Mouse (Mus musculus) midbrain, embryonic 16.5 days (tissue): ENCODE results near the gene Pcdh7. TPM values are rescaled to one million over a fixed set of nuclear protein-coding genes. Genes with fewer than 3 reads are reported as not detected.

ENCODE experiments used
- ATAC-seq: fragments of 200-750 bp; cut with Nextera tagmentation; 2 replicates; pipeline ENCODE4 v1.8.0; 2017; ENCODE audit warnings: moderate TSS enrichment
- H3K27ac ChIP-seq: fragments of 300-500 bp; sonication (generic); 2 replicates; pipeline ENCODE4 v1.5.1; 2014; ENCODE audit warnings: mild to moderate bottlenecking, low read length, mixed read lengths
- H3K27me3 ChIP-seq: fragments of 300-500 bp; sonication (generic); 2 replicates; pipeline ENCODE4 v1.6.1; 2014; ENCODE audit warnings: low read depth, low read length, mixed read lengths; ENCODE audit not compliant: control insufficient read depth, insufficient read depth
- H3K36me3 ChIP-seq: fragments of 300-500 bp; sonication (generic); 2 replicates; pipeline ENCODE4 v1.6.1; 2014; ENCODE audit warnings: mild to moderate bottlenecking, low read length, moderate library complexity, mixed read lengths; ENCODE audit not compliant: control insufficient read depth, insufficient read depth
- H3K4me1 ChIP-seq: fragments of 300-500 bp; sonication (generic); 2 replicates; pipeline ENCODE4 v1.6.1; 2014; ENCODE audit warnings: mild to moderate bottlenecking, low read length, mixed read lengths; ENCODE audit not compliant: control insufficient read depth, insufficient read depth
- H3K4me2 ChIP-seq: fragments of 300-500 bp; sonication (generic); 2 replicates; pipeline ENCODE4 v1.6.1; 2014; ENCODE audit warnings: mild to moderate bottlenecking, low read length, mixed read lengths
- H3K4me3 ChIP-seq: fragments of 300-500 bp; sonication (generic); 2 replicates; pipeline ENCODE4 v1.5.1; 2014; ENCODE audit warnings: low read depth, mild to moderate bottlenecking, low read length, moderate library complexity, mixed read lengths
- H3K9ac ChIP-seq: fragments of 300-500 bp; sonication (generic); 2 replicates; pipeline ENCODE4 v1.6.1; 2014; ENCODE audit warnings: low read depth, low read length, mixed read lengths
- H3K9me3 ChIP-seq: fragments of 300-500 bp; sonication (generic); replicated peaks from 2 replicates; pipeline ENCODE4 v1.6.1; 2014; ENCODE audit warnings: mild to moderate bottlenecking, low read length, mixed read lengths; ENCODE audit not compliant: control insufficient read depth, poor library complexity, severe bottlenecking
- WGBS: fragments of 180-500 bp; shearing (Covaris S2); extraction: QIAGEN DNeasy Blood & Tissue Kit; methylation state at CpG from one replicate; pipeline ENCODE4 v1.1.7; 2014; 5-methylcytosine and 5-hydroxymethylcytosine counted together
- polyA plus RNA-seq: library from polyadenylated mRNA; unstranded; fragments of >200 nt; fragmentation: Nextera tagmentation; extraction: Ambion mirVana; gene quantifications from 2 replicates; pipeline ENCODE4 v1.2.1, GENCODE M21; 2015

Pcdh7 gene
- polyA plus RNA-seq, 1 experiment from 2014 or later: 23.5 TPM

DNA sequence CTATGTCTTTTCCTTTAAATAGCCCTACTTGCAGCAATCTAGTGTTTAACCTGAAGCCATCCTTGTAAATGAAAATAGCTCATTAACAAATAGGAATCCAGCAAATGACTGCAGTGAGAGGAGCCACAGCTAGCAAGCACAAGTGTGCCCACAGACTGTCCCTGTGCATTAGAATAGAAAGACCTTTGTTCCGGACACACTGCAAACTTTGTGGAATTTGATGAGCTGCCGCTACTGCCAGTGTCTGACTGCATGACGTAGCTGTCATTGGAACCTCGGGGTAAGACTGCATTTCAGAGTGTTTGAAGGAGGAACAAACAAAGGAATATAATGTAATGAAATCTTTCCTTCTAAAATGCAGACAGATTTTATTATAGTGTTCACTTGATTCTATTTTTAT is 326.4 kb downstream of the Pcdh7 start:
- Histone ChIP-seq H3K4me2 (peak overlapping the region; percentile 14; the same call in 1 of the 2 replicates), H3K36me3 (no peaks in the 10 kb centered on the region), H3K9ac (no peak overlapping the region), H3K4me1 (no peaks in the 10 kb centered on the region; the same call in 1 of the 2 replicates), H3K9me3 (no peaks in the 10 kb centered on the region), H3K27ac (no peak overlapping the region), H3K27me3 (no peaks in the 10 kb centered on the region), H3K4me3 (no peak overlapping the region)
- WGBS: 20% methylated on average over 4 of the region's 4 CpGs
- peak; percentile 21; the same call in 1 of the 2 replicates for ATAC-seq

DNA sequence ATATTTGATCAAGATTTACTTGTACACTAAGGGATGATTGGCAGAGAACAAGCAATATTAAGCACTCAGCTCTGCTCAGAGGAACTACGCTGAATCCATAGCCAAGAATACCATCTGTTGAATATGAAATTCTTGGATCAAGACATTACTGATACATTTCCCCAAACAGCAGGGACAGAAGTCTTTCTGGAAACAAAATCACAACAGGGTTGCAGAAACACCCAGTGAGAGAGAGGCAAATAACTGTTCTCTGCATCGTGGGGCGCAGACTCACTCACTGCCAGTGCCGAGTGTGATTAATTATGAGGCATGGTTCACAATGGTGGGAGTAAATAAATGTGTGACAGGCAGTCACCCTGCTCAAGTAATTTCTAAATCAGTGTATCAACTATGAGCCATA is 363.3 kb downstream of the Pcdh7 start:
- no peaks in the 10 kb centered on the region for H3K4me1 ChIP-seq
- 68% methylated on average over 4 of the region's 4 CpGs for WGBS
- no peak overlapping the region for H3K27ac ChIP-seq
- ATAC-seq: no peak
- H3K4me3 ChIP-seq: no peak overlapping the region
- H3K9me3 ChIP-seq: no peaks in the 10 kb centered on the region
- H3K9ac ChIP-seq: no peak overlapping the region
- H3K4me2 ChIP-seq: no peak overlapping the region
- no peaks in the 10 kb centered on the region for H3K27me3 ChIP-seq
- H3K36me3 ChIP-seq: no peaks in the 10 kb centered on the region

DNA sequence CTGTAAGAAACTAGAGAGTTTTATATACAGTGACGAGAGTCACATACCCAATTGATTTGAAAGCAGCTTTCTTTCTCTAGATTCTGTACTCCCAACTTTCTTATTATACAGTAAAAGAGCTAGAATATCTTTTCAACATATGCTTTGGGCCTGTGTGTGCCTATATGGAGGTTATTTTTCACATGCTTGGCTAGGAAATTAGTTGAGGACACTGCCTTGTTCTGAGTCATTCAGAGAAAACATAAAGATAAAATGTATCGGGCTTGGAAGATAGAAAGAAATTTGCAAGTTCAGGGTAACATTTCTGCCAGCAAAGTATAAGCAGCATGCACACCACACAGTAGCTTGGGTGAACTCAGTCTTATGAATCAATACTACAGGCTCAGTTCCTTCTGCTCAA is 364.5 kb downstream of the Pcdh7 start:
- H3K27ac ChIP-seq: no peak overlapping the region
- H3K36me3 ChIP-seq: no peaks in the 10 kb centered on the region
- no peaks in the 10 kb centered on the region for H3K27me3 ChIP-seq
- no peak for ATAC-seq
- no peak overlapping the region for H3K9ac ChIP-seq
- WGBS: 84% methylated on average over 2 of the region's 2 CpGs
- H3K4me3 ChIP-seq: no peak overlapping the region
- no peaks in the 10 kb centered on the region for H3K9me3 ChIP-seq
- no peaks in the 10 kb centered on the region for H3K4me1 ChIP-seq
- H3K4me2 ChIP-seq: no peak overlapping the region

DNA sequence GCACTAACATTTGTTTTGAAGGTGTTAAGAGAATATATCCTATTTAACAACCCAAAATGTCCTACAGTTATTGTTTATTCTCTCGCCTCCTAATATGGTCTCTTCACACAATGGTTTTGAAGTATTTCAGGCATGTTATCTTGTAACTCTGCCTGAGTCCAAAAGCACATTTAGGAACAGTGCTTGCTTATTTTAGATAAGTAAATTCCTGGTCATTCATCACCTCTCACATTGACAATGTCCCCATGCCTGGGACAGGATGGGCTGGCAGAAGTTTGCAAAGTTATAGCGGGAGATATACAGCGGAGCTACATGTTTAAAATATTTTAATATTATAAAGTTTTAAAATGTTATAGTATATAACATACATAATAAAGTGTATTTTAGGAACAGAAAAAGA is 365.3 kb downstream of the Pcdh7 start:
- 97% methylated on average over 3 of the region's 3 CpGs for WGBS
- no peak overlapping the region for H3K27ac ChIP-seq

GRCm38 (mm10) chr5:58083972-58084371 is 366.2 kb downstream of the Pcdh7 start:
- no peak for ATAC-seq
- 91% methylated on average over 6 of the region's 6 CpGs for WGBS

More for the DNA sequence above, 365.3 kb downstream of the Pcdh7 start:
- H3K36me3 ChIP-seq: no peaks in the 10 kb centered on the region
- no peaks in the 10 kb centered on the region for H3K4me1 ChIP-seq
- H3K9ac ChIP-seq: no peak overlapping the region
- H3K27me3 ChIP-seq: no peaks in the 10 kb centered on the region
- ATAC-seq: no peak
- no peak overlapping the region for H3K4me2 ChIP-seq
- H3K9me3 ChIP-seq: no peaks in the 10 kb centered on the region
- no peak overlapping the region for H3K4me3 ChIP-seq

DNA sequence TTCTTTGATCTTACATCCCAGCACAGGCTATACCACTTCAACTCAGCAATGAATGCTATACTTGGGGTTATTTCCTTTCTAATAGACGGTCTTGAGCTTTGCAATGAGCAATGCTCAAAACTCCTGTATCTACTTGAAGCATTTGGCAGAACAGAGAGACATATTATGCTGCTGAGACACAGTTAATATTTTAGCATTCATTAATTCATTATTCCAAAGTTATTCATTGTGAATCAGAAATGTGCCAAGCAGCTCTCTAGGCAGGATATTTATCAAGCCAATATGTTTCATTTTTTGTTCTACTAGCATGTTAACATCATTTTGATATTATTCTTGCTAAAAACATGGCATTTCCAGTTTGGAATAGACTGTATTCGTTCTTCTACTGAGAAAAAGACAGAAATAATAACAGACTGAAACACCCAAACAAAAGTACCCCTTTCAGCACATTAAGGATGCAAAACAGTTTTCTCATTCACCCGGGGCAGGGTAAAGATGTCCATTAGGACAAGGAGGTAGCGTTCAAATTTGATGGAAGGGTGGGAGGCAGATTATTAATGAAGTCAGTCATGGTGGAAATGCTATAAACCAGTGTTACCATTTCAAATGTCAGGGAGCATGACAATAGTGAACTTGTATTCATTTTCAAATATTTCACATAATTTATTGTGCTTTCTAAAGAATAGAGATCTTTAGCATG is 391.0 kb downstream of the Pcdh7 start:
- ATAC-seq: no peak

More at GRCm38 (mm10) chr5:58083972-58084371, 366.2 kb downstream of the Pcdh7 start:
- Histone ChIP-seq H3K9me3 (no peaks in the 10 kb centered on the region), H3K4me3 (no peak overlapping the region), H3K9ac (no peak overlapping the region), H3K27ac (no peak overlapping the region), H3K4me1 (no peaks in the 10 kb centered on the region), H3K36me3 (no peaks in the 10 kb centered on the region), H3K27me3 (no peaks in the 10 kb centered on the region), H3K4me2 (no peak overlapping the region)

GRCm38 (mm10) chr5:58116096-58116495 is 398.3 kb downstream of the Pcdh7 start:
- Histone ChIP-seq H3K9me3 (no peaks in the 10 kb centered on the region), H3K27ac (no peak overlapping the region), H3K4me3 (no peak overlapping the region), H3K9ac (no peak overlapping the region), H3K4me2 (no peak overlapping the region), H3K4me1 (no peaks in the 10 kb centered on the region), H3K36me3 (no peaks in the 10 kb centered on the region), H3K27me3 (no peaks in the 10 kb centered on the region)
- WGBS: 25% methylated on average over 3 of the region's 3 CpGs
- ATAC-seq: no peak

More for the DNA sequence above, 391.0 kb downstream of the Pcdh7 start:
- Histone ChIP-seq H3K4me3 (no peak overlapping the region), H3K9me3 (no peaks in the 10 kb centered on the region), H3K27me3 (no peaks in the 10 kb centered on the region), H3K27ac (no peak overlapping the region), H3K9ac (no peak overlapping the region), H3K36me3 (no peaks in the 10 kb centered on the region), H3K4me2 (no peak overlapping the region), H3K4me1 (no peaks in the 10 kb centered on the region)
- WGBS: 50% methylated on average over 4 of the region's 4 CpGs

DNA sequence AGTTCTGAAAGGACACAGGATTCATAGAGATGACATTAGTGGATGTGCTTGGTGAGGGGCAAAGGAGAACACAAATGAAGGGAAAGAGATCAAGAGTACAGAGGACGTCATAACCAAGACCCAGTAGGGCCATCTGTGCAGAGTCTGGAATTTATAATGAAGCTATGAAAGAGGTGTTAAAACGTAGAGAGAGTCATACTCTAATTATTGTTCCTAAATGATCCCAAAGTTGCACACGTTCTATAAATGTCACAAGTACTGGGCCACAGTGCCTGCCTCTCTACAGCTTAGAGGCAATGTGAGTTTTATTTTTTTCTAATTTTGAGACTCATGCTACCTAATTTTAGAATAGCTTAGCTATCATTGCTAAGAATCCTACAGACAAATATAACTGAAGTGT is 400.1 kb downstream of the Pcdh7 start:
- no peak overlapping the region for H3K4me2 ChIP-seq
- no peak overlapping the region for H3K4me3 ChIP-seq
- ATAC-seq: no peak
- no peaks in the 10 kb centered on the region for H3K9me3 ChIP-seq
- no peaks in the 10 kb centered on the region for H3K4me1 ChIP-seq
- no peaks in the 10 kb centered on the region for H3K27me3 ChIP-seq
- H3K36me3 ChIP-seq: no peaks in the 10 kb centered on the region
- no peak overlapping the region for H3K9ac ChIP-seq
- H3K27ac ChIP-seq: no peak overlapping the region
- 75% methylated on average over 3 of the region's 3 CpGs for WGBS

DNA sequence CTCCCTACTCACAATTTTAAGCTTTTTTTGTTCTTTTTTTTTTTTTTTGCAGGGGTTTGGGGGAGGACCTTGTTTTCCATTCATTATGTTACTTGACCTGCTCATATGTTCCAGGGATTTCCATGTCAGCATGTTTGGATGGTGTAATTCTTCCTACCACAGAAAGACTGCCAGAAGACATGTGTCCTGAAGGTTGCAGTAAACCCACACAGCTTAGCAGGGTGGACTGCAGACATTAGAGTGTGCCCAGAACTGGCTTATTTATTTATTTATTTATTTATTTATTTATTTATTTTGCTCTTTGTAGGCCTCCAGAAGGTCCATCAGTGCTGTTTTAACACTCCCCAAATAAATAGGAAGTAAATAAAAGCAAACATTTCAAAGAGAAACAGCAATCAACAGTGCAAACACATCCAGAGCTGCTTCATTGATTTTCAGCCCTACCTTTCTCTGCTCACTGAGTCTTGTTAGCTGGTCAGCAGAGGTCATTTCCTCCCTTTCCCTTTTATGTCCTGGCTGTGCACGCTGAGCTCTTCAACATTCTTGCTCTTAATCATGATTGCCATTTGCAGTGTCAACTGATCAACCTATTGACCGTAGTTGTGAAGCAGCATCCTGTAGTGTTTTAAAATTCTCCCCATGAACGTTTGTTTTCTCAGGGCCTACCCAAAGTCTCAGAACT is 401.3 kb downstream of the Pcdh7 start:
- H3K4me1 ChIP-seq: no peaks in the 10 kb centered on the region
- no peaks in the 10 kb centered on the region for H3K27me3 ChIP-seq
- H3K4me3 ChIP-seq: no peak overlapping the region
- no peak overlapping the region for H3K4me2 ChIP-seq
- 17% methylated on average over 3 of the region's 3 CpGs for WGBS
- no peak overlapping the region for H3K9ac ChIP-seq
- H3K36me3 ChIP-seq: no peaks in the 10 kb centered on the region
- no peak overlapping the region for H3K27ac ChIP-seq
- no peak for ATAC-seq
- no peaks in the 10 kb centered on the region for H3K9me3 ChIP-seq
